Mouse (Mus musculus) T-helper 17 cell (primary cell): Measurements from ENCODE around the gene Tor1aip2.
"Not testable (repeated sequence)": the region's sequence is repeated elsewhere in the genome, so short reads cannot be mapped to it uniquely, and the experiment has no call there.

Source experiments
- in situ Hi-C, 2 experiments: fragments of 300-600 bp; cut with MboI, MseI; formaldehyde crosslinking; loops; 1 replicate in 1 of 2; 2 replicates in 1 of 2; pipeline ENCODE4 v1.15.1; 2025; ENCODE audit warnings: high pct_unique_total_duplicates in 2 of 2

Gene Tor1aip2

GRCm38 (mm10) chr1:156035269-156035929, at the start of gene Tor1aip2:
Tor1aip2 (plus strand) TSS chr1:156035403.
- in situ Hi-C loops = no loop called here

GRCm38 (mm10) chr1:155987625-155988024, 47.6 kb upstream of the Tor1aip2 start:
- in situ Hi-C loops = no loop called here

- in situ Hi-C loops = no loop called here
Observed at GRCm38 (mm10) chr1:155989387-155989786, 45.8 kb upstream of the Tor1aip2 start.

GRCm38 (mm10) chr1:155990391-155990790, 44.8 kb upstream of the Tor1aip2 start:
- in situ Hi-C loops = no loop called here

- in situ Hi-C loops = no loop called here
Observed at GRCm38 (mm10) chr1:155994524-155994923, 40.7 kb upstream of the Tor1aip2 start.

GRCm38 (mm10) chr1:155995612-155996011, 39.6 kb upstream of the Tor1aip2 start:
- in situ Hi-C loops = no loop called here

- in situ Hi-C loops = no loop called here
Observed at GRCm38 (mm10) chr1:156002366-156002765, 32.8 kb upstream of the Tor1aip2 start.

GRCm38 (mm10) chr1:156003201-156003935, 31.8 kb upstream of the Tor1aip2 start:
- in situ Hi-C loops = no loop called here

- in situ Hi-C loops = no loop called here
Observed at GRCm38 (mm10) chr1:156005906-156006305, 29.3 kb upstream of the Tor1aip2 start.

GRCm38 (mm10) chr1:156009003-156009402, 26.2 kb upstream of the Tor1aip2 start:
- in situ Hi-C loops = no loop called here

GRCm38 (mm10) chr1:156019800-156020199, 15.4 kb upstream of the Tor1aip2 start:
- in situ Hi-C loops = loop anchor here in 1 of 2 experiments (5.0 kb wide), 1 partner anchor 42 kb away; no protein-coding TSS in a partner anchor

GRCm38 (mm10) chr1:156020402-156020801, 14.8 kb upstream of the Tor1aip2 start:
- in situ Hi-C loops = loop anchor here in 1 of 2 experiments (5.0 kb wide), 1 partner anchor 43 kb away; no protein-coding TSS in a partner anchor

GRCm38 (mm10) chr1:156024831-156025503, 10.2 kb upstream of the Tor1aip2 start:
- in situ Hi-C loops = loop anchor here in 1 of 2 experiments (5.0 kb wide), 1 partner anchor 48 kb away; no protein-coding TSS in a partner anchor

GRCm38 (mm10) chr1:156027849-156028248, 7.4 kb upstream of the Tor1aip2 start:
- in situ Hi-C loops = no loop called here

GRCm38 (mm10) chr1:156028340-156028975, 6.7 kb upstream of the Tor1aip2 start:
- in situ Hi-C loops = no loop called here

- in situ Hi-C loops = no loop called here
Observed at GRCm38 (mm10) chr1:156033921-156034320, 1.3 kb upstream of the Tor1aip2 start.

- in situ Hi-C loops = no loop called here
Observed at GRCm38 (mm10) chr1:156034661-156035060, 542 bp upstream of the Tor1aip2 start.

GRCm38 (mm10) chr1:156035930-156036737, 931 bp downstream of the Tor1aip2 start, which contains the start of gene Tor1aip1:
Tor1aip1 (minus strand) TSS chr1:156036480.
- in situ Hi-C loops = no loop called here

- in situ Hi-C loops = no loop called here
Observed at GRCm38 (mm10) chr1:156037144-156037583, 2.0 kb downstream of the Tor1aip2 start.

- in situ Hi-C loops = not testable (repeated sequence)
Observed at GRCm38 (mm10) chr1:156039989-156040388, 4.8 kb downstream of the Tor1aip2 start.
